Mouse (Mus musculus): ENCODE data around the gene Riok2. TPM values are rescaled to one million over a fixed set of nuclear protein-coding genes. Genes with fewer than 3 reads are reported as not detected.

The Riok2 gene
- polyA plus RNA-seq, 1 experiment, result 10.2 TPM

DNA sequence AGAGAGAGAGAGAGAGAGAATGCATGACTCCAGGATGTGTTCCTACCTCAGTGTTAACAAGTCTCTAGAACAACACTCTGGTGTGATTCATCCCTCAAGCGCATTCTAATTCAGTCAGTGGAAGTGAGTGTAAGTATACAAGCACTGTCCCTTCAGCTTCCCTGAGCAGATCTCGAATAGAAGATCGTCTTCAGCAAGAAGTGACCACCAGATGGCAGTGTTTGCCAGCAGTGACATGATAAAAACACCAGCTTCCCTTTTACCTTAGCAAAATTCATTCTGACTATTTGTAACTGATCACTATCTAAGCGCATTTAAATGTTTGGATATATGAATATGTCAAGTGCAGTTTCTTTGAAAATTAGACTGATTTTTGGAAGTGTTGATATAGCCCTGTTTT, 20.2 kb downstream of the Riok2 start:
- Histone ChIP-seq H3K27ac (ENCODE audit: control insufficient read depth, insufficient read depth, low read length) (no peak overlapping the region), H3K36me3 (ENCODE audit: control insufficient read depth, insufficient read depth, low read length) (peaks cover 5% of the 10 kb centered on the region; the same call in 1 of the 2 replicates), H3K27me3 (ENCODE audit: control insufficient read depth, insufficient read depth, low read length) (no peaks in the 10 kb centered on the region), H3K4me1 (replicated peaks; ENCODE audit: control insufficient read depth, insufficient read depth, low read length) (no peaks in the 10 kb centered on the region), H3K4me3 (ENCODE audit: control insufficient read depth, insufficient read depth, low read length) (no peak overlapping the region)
- 25% methylated on average over 4 of the region's 4 CpGs for WGBS
- DNase-seq, result peak; percentile 75
- no peak for TF ChIP-seq POLR2A (IDR thresholded peaks at IDR 0.05; ENCODE audit: control insufficient read depth, extremely low read depth, insufficient read depth, low read length, poor library complexity)
- TF ChIP-seq CTCF (IDR thresholded peaks at IDR 0.05; ENCODE audit: borderline replicate concordance, control insufficient read depth, extremely low read depth, insufficient read depth, low read length, poor library complexity), result no peak

DNA sequence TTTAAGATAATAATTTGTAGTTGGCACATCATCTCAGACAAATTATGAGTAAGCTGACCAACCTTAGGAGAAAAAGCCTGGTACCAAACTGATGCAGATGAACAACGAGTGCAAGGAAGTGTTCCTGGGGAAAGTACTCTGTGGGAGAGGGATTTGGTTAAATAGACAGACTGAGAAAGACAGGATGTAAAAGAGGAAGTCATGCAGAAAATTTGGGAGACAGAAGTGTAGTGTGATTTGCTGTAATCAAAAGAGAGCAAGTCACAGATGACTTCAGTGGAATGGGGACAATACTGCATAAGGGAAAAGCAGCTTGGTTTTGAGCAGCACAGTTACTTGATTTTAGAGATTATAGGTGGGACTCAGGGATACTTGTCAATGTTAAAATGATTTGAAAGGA, 22.8 kb downstream of the Riok2 start:
- no peaks in the 10 kb centered on the region for H3K4me1 ChIP-seq (replicated peaks; ENCODE audit: control insufficient read depth, insufficient read depth, low read length)
- no peak overlapping the region for H3K4me3 ChIP-seq (ENCODE audit: control insufficient read depth, insufficient read depth, low read length)
- TF ChIP-seq CTCF (IDR thresholded peaks at IDR 0.05; ENCODE audit: borderline replicate concordance, control insufficient read depth, extremely low read depth, insufficient read depth, low read length, poor library complexity), result no peak
- WGBS, result 58% methylated on average over 1 of the region's 1 CpGs
- H3K27ac ChIP-seq (ENCODE audit: control insufficient read depth, insufficient read depth, low read length), result no peak overlapping the region
- DNase-seq, result no peak
- H3K27me3 ChIP-seq (ENCODE audit: control insufficient read depth, insufficient read depth, low read length), result no peaks in the 10 kb centered on the region
- H3K36me3 ChIP-seq (ENCODE audit: control insufficient read depth, insufficient read depth, low read length), result no peaks in the 10 kb centered on the region

DNA sequence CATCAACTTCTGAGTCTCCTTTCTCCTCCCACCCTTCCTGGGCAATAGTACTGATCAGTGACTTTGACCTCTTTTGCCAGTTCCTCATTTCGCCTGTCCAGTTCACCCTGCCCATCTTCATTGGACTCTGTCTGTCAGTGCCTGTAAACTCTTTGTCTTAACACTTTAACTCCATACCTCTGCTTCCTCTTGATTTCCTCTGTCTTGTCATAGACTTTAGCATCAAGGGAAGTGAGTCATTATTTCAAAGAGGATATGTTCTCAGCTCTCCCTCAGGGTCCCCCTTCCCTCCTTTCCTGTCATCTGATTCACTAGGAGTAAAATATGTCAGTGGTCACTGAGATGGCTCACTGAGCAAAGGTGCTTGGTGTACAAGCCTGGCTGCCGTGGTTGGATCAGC, 24.6 kb downstream of the Riok2 start:
- TF ChIP-seq POLR2A (IDR thresholded peaks at IDR 0.05; ENCODE audit: control insufficient read depth, extremely low read depth, insufficient read depth, low read length, poor library complexity), result no peak
- no peak for TF ChIP-seq CTCF (IDR thresholded peaks at IDR 0.05; ENCODE audit: borderline replicate concordance, control insufficient read depth, extremely low read depth, insufficient read depth, low read length, poor library complexity)
- Histone ChIP-seq H3K27me3 (ENCODE audit: control insufficient read depth, insufficient read depth, low read length) (no peaks in the 10 kb centered on the region), H3K27ac (ENCODE audit: control insufficient read depth, insufficient read depth, low read length) (no peak overlapping the region), H3K36me3 (ENCODE audit: control insufficient read depth, insufficient read depth, low read length) (no peaks in the 10 kb centered on the region), H3K4me3 (ENCODE audit: control insufficient read depth, insufficient read depth, low read length) (no peak overlapping the region), H3K4me1 (replicated peaks; ENCODE audit: control insufficient read depth, insufficient read depth, low read length) (no peaks in the 10 kb centered on the region)
- DNase-seq, result no peak
- 49% methylated on average over 2 of the region's 2 CpGs for WGBS

DNA sequence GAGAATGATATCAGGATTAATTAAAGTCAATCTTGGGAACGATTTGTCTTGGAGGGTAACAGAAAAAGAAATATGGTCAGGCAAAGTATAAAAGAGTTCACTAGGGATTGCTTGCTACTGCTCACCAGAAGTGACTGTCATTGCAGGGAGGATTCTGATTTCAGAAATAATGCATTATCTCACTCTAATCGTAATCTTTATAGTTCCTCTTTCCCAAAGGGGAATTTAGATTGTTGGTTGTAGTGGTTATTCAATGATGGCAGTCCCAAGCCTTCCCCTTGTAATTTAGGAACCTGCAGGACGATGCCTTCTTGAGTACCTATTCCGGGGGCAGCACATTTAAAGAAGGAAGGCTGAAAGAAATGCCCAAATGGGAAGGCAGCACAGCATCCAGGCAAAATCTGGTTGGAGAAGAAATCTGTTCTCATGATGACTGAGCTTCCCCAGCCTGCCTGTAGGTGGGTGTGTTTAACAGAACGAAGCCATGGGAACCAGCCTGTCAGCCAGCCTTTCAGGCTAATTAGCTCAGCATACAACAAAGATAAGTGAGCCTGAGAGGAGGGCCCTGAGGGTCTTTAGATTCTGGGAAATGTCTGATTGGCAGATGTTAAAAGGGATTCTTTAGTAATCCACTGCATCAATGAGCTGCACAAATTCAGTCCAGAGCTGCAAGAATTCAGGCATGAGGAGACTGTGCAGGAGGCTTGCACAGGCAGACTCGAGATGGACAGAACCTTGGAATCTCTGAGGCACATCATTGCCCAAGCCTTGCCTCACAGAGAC, 28.3 kb downstream of the Riok2 start, which contains the start of gene Lix1:
Lix1 (plus strand) TSS at position 451 of the 783 bp plus-strand sequence.
- Histone ChIP-seq H3K4me1 (replicated peaks; ENCODE audit: control insufficient read depth, insufficient read depth, low read length) (peaks cover 6% of the 10 kb centered on the region), H3K27ac (ENCODE audit: control insufficient read depth, insufficient read depth, low read length) (no peak within 1 kb of the TSS), H3K36me3 (ENCODE audit: control insufficient read depth, insufficient read depth, low read length) (no peaks in the 10 kb centered on the region), H3K4me3 (ENCODE audit: control insufficient read depth, insufficient read depth, low read length) (no peak within 1 kb of the TSS), H3K27me3 (ENCODE audit: control insufficient read depth, insufficient read depth, low read length) (no peaks in the 10 kb centered on the region)
- TF ChIP-seq POLR2A (IDR thresholded peaks at IDR 0.05; ENCODE audit: control insufficient read depth, extremely low read depth, insufficient read depth, low read length, poor library complexity) (no peak), CTCF (IDR thresholded peaks at IDR 0.05; ENCODE audit: borderline replicate concordance, control insufficient read depth, extremely low read depth, insufficient read depth, low read length, poor library complexity) (no peak)
- 37% methylated on average over 6 of the region's 6 CpGs for WGBS
- peak; percentile 15 for DNase-seq

DNA sequence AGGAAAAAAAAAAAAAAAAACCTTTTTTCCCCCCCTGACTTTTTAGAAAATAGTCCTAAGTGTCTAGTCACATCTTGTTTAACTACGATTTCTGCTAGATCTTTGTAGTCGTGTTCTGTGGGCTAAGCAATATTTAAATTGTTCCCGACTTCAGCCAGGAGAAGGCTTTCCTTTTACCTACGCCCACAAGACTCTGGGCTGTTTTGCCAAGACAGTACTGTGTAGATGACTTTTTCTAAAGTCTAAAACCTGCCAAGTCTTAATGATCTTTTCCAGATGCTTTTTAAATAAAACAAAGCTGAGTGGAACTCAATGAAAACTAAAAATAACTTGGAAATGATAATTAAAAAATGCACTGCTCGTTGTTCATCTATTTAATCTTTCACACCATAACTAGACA, 28.9 kb downstream of the Riok2 start:
- Histone ChIP-seq H3K4me3 (ENCODE audit: control insufficient read depth, insufficient read depth, low read length) (no peak overlapping the region), H3K4me1 (replicated peaks; ENCODE audit: control insufficient read depth, insufficient read depth, low read length) (peaks cover 6% of the 10 kb centered on the region), H3K36me3 (ENCODE audit: control insufficient read depth, insufficient read depth, low read length) (no peaks in the 10 kb centered on the region), H3K27me3 (ENCODE audit: control insufficient read depth, insufficient read depth, low read length) (no peaks in the 10 kb centered on the region), H3K27ac (ENCODE audit: control insufficient read depth, insufficient read depth, low read length) (no peak overlapping the region)
- 87% methylated on average over 5 of the region's 5 CpGs for WGBS
- DNase-seq, result no peak
- TF ChIP-seq POLR2A (IDR thresholded peaks at IDR 0.05; ENCODE audit: control insufficient read depth, extremely low read depth, insufficient read depth, low read length, poor library complexity) (no peak), CTCF (IDR thresholded peaks at IDR 0.05; ENCODE audit: borderline replicate concordance, control insufficient read depth, extremely low read depth, insufficient read depth, low read length, poor library complexity) (no peak)

DNA sequence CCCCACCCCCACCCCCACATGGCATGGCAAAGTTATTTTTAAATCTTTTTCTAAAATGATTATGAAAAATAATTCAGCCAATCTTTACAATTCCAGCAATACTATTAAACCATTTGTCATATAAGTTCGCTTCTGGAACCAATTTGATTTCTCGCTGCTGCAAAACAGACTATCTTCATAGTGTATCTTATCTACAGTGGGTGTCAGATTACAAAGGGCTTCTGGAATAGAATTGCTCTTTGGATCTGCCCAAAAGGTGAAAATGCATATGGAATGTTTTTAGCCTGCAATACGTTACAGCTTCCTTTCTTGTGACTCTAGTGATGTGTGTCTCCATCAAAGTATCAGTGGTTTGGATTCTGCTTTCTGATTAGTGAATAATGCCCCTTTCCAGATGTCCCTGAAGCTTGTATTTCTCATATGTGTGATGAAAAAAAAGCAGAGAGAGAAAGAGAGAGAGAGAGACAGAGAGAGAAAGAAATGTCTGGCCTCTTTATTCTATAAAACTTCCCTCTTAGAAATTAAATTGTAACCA, 29.5 kb downstream of the Riok2 start:
- 84% methylated on average over 3 of the region's 3 CpGs for WGBS
- TF ChIP-seq CTCF (IDR thresholded peaks at IDR 0.05; ENCODE audit: borderline replicate concordance, control insufficient read depth, extremely low read depth, insufficient read depth, low read length, poor library complexity), result no peak
- TF ChIP-seq POLR2A (IDR thresholded peaks at IDR 0.05; ENCODE audit: control insufficient read depth, extremely low read depth, insufficient read depth, low read length, poor library complexity), result no peak
- no peaks in the 10 kb centered on the region for H3K36me3 ChIP-seq (ENCODE audit: control insufficient read depth, insufficient read depth, low read length)
- H3K4me3 ChIP-seq (ENCODE audit: control insufficient read depth, insufficient read depth, low read length), result no peak overlapping the region
- no peaks in the 10 kb centered on the region for H3K27me3 ChIP-seq (ENCODE audit: control insufficient read depth, insufficient read depth, low read length)
- no peak overlapping the region for H3K27ac ChIP-seq (ENCODE audit: control insufficient read depth, insufficient read depth, low read length)
- DNase-seq, result no peak
- H3K4me1 ChIP-seq (replicated peaks; ENCODE audit: control insufficient read depth, insufficient read depth, low read length), result peaks cover 6% of the 10 kb centered on the region

All from thymus, adult 2 months (tissue).